Mouse (Mus musculus) lung, adult 2 months (tissue): Measurements from ENCODE around the gene Pik3r6.

Experiments
- CTCF ChIP-seq: fragments of 200-500 bp; IDR thresholded peaks from 2 replicates; pipeline ENCODE4 v1.5.1; 2011; ENCODE audit warnings: mild to moderate bottlenecking, low read length, control low read depth; ENCODE audit not compliant: insufficient read depth
- POLR2A ChIP-seq: fragments of 200-500 bp; IDR thresholded peaks from 2 replicates; pipeline ENCODE4 v1.6.1; 2011; ENCODE audit warnings: low read depth, mild to moderate bottlenecking, control low read depth, low read length, borderline replicate concordance; ENCODE audit errors: extremely low read depth

DNA sequence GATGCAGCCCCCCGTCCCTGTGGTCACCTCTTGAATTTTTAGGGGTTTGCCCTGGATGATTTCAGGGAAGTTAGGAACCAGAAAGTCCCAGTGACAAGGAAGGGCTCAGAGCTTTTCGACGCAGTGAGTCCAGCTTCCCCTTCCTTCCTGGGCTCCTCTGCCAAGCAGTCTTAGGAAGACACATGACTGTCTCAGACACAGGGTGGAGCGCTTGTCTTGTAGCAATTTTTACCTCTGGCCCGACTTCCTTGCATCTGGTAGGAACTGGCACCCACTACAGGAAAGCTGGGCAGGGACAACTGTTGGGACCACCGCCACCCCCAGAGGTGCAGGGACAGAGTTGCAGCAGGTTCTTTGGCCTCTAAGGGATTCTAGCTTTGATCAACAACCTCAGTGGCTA is 28.2 kb upstream of the Pik3r6 start:
- TF ChIP-seq POLR2A (no peak), CTCF (no peak)
